Mouse (Mus musculus): ENCODE measurements around the gene Ybx2.

Gene Ybx2

GRCm38 (mm10) chr11:69935137-69935879, at the start of gene Ybx2:
Gene Ybx2 (plus strand): TSS chr11:69935796.
- DNase-seq (ENCODE audit: low read depth, low spot score), result peak; percentile 89

- DNase-seq (ENCODE audit: low read depth, low spot score), result no peak
These were observed 48.5 kb upstream of the Ybx2 start for GRCm38 (mm10) chr11:69886907-69887635.

DNA sequence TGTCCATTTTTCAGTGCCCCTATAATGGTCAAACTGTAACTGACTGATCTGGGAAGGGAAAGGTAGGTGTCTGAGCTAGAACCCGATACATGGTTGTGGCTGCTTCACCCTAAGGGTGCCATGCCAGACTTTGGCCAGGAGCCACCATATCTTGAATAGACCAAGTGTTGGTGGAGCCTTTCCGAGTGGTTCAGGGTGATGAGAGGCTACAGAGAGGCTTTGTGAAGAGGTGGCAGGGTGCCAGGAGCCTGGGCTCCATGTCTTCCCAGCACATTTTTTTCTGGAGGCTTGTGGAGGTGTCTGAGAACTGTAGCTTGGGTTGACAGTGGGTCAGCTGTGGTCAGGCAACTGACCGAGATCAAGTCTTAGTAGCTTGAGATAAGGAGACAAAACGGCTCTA, 44.1 kb upstream of the Ybx2 start:
- no peak for DNase-seq (ENCODE audit: low read depth, low spot score)

- peak; percentile 88 for DNase-seq (ENCODE audit: low read depth, low spot score)
These were observed 40.9 kb upstream of the Ybx2 start for GRCm38 (mm10) chr11:69894671-69895070.

GRCm38 (mm10) chr11:69895291-69895690, 40.3 kb upstream of the Ybx2 start, which contains the start of gene Acap1:
Gene Acap1 (minus strand): TSS chr11:69895539.
- peak; percentile 83 for DNase-seq (ENCODE audit: low read depth, low spot score)

DNA sequence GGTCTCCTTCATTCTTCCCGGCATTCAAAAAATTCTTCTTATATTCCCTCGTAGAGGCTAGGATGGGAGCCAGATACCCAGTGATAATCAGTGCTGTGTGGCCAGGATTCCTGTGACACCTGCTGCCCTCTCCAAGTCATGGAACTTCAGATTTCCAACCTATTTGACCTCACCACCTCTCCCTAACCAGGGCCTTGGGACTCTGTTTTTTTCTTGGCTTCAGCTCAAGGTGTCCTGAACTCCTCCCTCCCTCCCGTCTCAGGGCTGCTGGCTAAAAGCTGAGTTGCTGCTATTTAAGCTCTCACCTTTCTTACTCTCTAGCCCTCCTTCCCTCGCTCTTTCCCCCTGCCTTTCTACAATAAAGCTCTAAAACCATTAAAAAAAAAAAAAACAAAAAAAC, 35.7 kb upstream of the Ybx2 start:
- no peak for DNase-seq (ENCODE audit: low read depth, low spot score)

DNA sequence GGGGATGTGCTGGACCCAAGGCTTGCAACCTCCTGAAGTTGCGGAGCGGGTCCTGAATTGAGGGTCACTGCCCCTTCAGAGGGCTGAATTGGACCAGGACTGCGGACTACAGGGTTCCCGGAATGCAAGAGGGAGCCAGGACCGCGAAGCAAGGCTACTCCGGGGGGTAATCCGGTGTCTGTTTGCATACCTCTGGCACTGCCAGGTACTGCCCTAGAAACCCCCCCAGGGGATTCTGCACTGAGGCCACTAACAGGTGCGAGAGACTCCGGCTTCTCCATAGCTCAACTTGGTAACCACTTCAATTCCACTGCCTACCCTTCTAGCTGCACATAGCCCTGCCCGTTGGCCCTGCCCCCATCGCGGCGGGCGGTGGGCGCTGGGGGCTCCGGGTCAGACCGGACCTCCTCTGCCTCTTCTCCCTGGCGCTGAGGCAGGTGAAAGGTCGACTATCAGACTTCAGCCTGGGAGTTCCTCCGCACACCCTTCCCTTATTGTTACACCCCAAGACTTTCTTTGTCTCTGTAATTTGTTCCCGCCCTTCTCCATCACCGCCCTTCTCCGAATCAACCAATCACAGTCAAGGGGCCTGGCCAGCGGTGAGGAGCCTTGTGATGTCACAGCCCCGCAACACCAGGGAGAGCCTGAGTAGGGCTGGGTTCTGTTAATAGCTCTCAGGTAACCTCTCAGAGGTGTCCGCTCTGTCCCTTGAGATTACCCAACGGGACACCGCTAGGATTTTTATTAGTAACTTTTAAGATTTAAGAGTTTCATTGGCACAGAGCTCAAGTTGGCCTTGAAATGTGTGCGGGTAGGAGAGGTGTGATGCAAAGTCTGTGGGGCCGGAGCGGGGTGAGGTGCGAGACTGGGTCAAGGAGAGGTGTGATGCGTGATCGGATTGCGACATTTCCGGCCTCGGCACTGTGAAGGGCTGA, 34.9 kb upstream of the Ybx2 start, which contains the start of the genes 2810408A11Rik and Neurl4:
Gene 2810408A11Rik (minus strand): TSS at position 517 of the 935 bp plus-strand sequence.
Gene Neurl4 (plus strand): TSS at position 602 of the 935 bp plus-strand sequence.
- peak; percentile 95 for DNase-seq (ENCODE audit: low read depth, low spot score)

GRCm38 (mm10) chr11:69901406-69901846, 34.2 kb upstream of the Ybx2 start:
- peak; percentile 95 for DNase-seq (ENCODE audit: low read depth, low spot score)

GRCm38 (mm10) chr11:69901993-69902392, 33.6 kb upstream of the Ybx2 start:
- DNase-seq (ENCODE audit: low read depth, low spot score), result peak; percentile 46

GRCm38 (mm10) chr11:69902972-69903371, 32.6 kb upstream of the Ybx2 start:
- no peak for DNase-seq (ENCODE audit: low read depth, low spot score)

DNA sequence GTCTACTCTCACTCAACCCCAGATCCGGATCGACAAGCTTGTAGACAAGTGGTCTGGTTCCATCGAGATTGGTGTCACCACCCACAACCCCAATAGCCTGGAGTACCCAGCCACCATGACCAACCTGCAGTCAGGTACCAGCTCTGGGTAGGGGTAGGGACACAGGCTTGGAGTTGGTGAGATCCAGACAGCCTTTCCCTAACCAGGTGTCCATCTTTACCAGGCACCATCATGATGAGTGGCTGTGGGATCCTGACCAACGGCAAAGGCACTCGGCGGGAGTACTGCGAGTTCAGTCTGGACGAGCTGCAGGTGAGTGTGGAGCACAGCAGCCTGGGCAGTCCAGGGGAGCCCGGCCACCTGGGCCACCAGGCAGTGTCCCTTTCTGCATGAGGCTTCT, 31.3 kb upstream of the Ybx2 start:
- no peak for DNase-seq (ENCODE audit: low read depth, low spot score)

DNA sequence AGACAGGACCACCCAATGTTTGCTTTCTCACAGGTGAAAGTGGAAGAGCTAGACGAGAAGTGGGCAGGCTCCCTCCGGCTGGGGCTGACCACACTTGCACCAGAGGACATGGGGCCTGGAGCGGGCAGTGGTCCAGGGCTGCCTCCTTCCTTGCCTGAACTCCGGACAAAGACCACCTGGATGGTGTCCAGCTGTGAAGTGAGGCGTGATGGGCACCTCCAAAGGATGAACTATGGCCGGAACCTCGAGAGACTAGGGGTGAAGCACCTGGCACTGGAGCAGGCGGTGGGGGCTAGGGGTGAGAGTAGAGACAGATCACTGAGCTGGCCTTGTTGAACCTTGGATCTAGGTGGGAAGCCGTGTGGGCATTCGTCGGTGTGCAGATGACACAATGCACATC, 27.0 kb upstream of the Ybx2 start:
- DNase-seq (ENCODE audit: low read depth, low spot score), result no peak

GRCm38 (mm10) chr11:69909174-69909573, 26.4 kb upstream of the Ybx2 start:
- DNase-seq (ENCODE audit: low read depth, low spot score), result no peak

- no peak for DNase-seq (ENCODE audit: low read depth, low spot score)
These were observed 25.4 kb upstream of the Ybx2 start for GRCm38 (mm10) chr11:69910177-69910576.

DNA sequence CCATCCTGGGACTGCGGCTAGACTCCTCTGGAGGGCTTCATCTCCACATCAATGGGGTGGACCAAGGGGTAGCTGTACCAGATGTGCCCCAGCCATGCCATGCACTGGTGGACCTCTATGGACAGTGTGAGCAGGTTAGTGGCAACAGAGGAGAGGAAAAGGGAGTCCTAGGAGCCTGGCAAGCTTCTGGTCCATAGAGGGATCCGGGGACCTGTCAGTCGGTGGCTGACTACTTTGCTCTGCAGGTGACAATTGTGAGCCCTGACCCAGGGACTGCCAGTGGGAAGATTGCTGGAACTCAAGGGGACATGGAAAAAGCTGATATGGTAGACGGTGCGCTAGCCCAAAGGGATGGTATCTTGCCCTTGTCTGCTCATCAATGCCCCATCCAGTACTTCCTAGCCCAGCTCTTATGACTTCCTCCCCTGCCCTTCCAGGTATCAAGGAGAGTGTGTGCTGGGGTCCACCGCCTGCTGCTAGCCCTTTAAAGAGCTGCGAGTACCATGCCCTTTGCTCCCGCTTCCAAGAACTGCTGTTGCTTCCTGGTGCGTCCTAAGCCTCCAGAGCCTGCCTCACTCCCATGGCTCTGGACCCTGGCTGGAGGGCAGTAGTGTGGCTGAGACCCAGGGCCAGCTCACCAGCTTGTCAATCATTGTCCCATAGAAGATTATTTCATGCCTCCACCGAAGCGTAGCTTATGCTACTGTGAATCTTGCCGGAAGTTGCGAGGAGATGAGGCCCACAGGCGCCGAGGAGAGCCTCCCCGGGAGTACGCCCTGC, 24.6 kb upstream of the Ybx2 start:
- no peak for DNase-seq (ENCODE audit: low read depth, low spot score)

GRCm38 (mm10) chr11:69911701-69912100, 23.9 kb upstream of the Ybx2 start:
- no peak for DNase-seq (ENCODE audit: low read depth, low spot score)

DNA sequence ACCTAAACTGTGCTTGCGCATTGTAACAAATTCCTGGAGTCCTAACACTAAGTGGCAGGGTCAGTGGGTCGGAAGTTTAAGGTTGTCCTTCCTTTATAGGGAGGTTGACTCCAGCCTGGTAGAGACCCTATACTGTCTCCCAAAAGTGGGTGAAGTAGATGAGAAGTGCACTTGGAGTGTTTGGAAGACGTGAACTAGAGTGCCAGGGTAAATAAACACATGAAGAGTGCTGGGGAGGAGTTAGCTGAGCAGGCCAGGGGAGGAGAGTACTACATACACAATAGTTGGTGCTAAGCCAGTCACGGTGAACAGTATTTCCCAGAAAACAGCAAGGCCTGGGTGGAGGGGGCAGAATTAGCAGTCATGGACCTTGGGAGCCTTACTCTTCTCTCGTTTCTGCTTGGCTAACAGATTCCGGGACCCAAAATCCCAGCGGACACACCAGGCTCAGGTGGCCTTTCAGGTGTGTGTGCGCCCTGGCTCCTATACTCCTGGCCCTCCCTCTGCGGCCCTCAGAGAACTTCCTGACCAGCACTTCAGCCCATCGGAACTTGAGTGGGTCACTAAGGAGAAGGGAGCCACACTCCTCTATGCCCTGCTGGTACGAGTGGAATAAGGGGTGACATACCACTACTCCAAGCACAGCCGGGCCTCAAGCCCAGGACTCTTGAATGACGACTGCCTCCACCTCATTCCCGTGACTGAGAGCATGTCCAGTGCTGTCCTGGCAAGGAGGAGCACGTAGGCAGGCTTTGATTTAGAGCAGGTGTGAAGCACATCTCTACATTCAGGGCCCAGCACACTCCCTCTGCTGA, 22.7 kb upstream of the Ybx2 start:
- DNase-seq (ENCODE audit: low read depth, low spot score), result no peak

DNA sequence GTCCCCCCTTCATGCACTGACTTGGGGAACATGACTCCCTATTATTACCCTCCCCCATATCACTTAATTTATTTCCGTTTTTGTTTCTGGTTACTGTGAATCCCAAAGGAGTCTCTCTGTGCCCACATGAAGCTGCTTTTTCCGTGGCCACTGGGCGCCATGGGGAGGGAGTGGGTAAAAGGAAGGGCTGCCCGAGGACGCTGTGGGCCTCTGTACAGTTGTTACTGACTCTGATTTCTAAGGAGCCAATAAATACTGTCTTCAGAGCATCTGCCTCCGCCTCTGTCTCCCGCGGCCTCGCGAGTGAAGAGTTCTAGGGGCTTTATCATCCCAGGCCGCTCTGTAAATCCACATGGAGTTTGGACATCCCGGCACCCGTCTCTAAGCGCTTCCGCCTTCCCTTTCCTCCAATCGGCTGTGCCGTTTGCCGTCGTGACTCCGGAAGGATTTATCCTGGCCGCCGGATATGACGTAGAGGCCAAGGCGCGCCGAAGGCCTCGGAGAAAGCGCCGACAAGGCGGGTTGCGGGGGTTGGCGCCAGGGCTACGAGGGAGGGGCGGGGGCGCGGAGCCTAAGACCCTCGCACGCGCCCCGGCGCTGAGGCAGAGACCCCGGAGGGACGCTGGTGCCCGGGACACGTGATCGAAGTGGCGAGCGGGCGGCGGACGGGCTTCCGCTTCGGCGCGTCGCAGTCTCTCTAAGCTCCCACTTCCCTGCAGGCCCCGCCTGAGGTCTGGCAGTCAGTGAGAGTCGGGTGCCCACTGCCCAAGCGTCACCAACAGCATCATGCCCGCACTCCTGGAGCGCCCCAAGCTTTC, 21.8 kb upstream of the Ybx2 start, which contains the start of gene Gps2:
Gene Gps2 (plus strand): TSS at position 335 of the 818 bp plus-strand sequence.
- DNase-seq (ENCODE audit: low read depth, low spot score), result peak; percentile 95

DNA sequence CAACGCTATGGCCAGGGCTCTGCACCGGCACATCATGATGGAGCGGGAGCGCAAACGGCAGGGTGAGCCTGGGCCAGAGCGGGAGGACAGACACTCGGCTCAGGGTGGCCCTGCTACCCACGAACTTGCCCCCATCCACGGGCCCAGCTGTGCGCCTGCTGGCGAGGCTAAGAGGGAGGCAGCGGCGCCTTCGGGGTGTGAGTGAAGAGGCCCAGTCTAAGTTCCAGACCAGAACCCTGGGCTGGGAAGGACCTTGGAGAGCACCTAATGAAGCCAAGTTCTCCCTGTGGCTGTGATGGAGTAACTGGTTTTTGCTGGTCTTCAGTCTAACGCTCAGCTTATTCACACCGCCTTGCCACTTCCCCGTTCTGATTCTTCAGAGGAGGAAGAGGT, 21.2 kb upstream of the Ybx2 start:
- DNase-seq (ENCODE audit: low read depth, low spot score), result no peak

Measured in CD4-positive, CD25-positive, alpha-beta regulatory T cell, adult 2 months (primary cell).